Mouse (Mus musculus) T-helper 2 cell (primary cell): ENCODE data around the gene Slc35f6.
"Not testable (repeated sequence)": the region's sequence is repeated elsewhere in the genome, so short reads cannot be mapped to it uniquely, and the experiment has no call there.

ENCODE experiments used
- in situ Hi-C: fragments of 300-600 bp; cut with MboI, MseI; formaldehyde crosslinking; loops from one replicate; pipeline ENCODE4 v1.15.1; 2025; ENCODE audit warnings: high pct_unique_total_duplicates

The Slc35f6 gene

DNA sequence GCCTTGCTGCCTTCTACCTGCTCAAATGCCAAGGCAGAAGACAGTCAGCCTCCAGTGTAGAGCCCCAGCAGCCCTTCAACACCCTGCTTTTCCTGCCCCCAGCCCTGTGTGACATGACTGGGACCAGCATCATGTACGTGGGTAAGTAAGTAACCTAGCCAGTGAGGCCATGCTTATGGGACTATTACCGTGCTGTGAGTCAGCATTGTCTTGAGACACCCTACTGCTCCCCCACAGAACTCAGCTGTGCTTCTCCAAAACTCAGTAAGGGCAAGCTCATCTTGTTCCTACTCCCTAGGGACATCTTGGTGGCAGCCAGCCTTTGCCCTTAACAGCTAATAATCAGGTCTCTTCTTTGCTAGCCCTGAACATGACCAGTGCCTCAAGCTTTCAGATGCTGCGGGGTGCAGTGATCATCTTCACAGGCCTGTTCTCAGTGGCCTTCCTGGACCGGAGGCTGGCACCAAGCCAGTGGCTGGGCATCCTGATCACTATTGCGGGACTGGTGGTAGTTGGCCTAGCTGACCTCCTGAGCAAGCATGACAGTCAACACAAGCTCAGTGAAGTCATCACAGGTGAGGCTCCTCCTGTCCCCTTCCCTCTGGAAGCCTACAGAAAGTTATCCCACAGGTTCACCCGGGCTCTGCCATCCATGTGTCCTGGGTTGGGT is 7.9 kb downstream of the Slc35f6 start:
- in situ Hi-C loops: no loop called here

DNA sequence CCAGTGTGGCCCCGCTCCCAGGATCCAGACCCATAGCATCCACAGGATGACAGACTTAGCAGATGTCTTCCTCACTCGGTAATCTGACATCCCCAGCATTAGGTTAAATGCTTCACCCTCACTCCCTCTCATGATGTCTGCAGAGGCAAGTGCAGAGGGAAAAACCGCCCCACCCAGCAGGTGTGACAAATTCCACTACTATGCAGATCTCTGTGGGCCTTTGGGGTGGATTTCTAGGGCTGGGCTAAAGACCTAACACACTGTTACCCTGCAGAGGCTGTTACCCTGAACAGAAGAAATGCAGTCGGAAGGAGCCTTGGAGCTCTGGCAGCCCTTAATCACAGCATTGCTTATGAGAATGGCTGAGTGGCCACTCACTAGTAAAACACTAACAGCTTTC is 11.3 kb downstream of the Slc35f6 start:
- in situ Hi-C loops: no loop called here

DNA sequence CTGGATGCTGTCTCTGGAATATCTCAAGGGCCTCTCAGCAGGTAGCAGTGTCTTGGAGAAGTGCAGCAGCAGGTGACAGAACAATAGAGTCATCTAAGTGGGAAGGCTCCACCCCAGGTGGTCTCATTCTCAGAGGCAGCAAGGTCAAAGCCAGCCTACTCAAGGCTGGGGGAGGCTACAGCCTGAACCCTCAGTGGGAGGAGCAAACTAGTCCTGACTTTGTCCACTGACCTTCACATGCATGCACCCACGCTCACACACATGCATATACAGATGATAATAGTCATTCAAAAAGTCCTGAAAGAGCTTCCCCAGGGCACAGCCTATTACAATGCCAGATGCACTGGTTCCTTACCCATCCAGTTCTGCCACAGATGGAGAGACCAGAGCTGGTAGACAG is 12.5 kb downstream of the Slc35f6 start:
- in situ Hi-C loops: no loop called here

DNA sequence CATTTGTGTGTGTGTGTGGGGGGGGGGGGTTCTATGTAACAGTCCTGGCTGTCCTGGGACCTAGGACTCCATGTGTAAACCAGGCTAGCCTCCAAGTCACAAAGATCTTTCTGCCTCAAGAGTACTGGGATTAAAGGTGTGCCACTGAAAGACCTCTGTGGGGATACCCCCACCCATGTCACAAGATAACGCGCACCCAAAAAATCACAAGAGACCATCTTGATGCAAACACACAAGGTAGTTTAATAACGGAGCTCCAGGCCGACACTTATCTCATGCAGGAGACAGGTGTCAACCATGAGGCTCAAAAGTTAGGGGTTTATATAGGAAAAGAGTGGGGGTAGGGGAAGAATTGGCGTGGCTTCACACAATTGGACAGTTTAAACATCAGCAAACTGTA is 13.1 kb downstream of the Slc35f6 start:
- in situ Hi-C loops: no loop called here

DNA sequence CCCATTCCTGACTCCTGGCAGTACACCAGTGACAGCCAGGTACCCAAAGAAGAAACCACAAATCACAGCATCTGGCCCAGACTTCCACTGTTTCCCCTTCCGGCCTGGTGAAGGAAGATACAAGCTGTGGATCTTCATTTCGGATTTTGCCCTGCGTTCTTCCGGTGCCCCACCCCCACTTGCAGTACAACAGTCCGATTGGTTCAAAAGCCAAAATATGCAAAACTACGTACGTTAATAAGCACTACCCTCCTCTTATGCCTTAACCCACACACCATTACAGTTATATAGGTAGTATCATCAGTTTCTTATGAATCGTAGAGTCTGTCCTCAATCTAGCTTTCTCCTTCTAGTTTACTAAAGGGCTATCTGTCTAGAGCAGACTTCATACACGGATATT is 17.6 kb downstream of the Slc35f6 start:
- in situ Hi-C loops: no loop called here

DNA sequence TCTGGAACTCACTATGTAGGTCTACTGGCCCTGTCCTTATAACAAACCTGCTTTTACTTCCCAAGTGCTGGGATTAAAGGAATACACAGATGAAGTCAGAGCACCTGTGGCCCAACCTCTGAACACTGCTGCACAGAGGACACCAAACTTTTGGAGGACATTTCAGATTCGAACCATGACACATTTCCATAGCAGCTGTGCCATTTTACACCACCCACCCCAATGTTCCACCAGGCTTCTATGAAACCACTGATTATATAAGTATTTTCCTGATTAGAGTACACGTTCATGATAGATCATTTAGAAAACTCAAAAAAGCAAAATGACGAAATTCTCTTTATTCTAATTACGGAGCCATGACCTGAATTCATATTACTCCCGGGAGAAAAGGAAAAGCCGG is 18.2 kb downstream of the Slc35f6 start:
- in situ Hi-C loops: no loop called here

DNA sequence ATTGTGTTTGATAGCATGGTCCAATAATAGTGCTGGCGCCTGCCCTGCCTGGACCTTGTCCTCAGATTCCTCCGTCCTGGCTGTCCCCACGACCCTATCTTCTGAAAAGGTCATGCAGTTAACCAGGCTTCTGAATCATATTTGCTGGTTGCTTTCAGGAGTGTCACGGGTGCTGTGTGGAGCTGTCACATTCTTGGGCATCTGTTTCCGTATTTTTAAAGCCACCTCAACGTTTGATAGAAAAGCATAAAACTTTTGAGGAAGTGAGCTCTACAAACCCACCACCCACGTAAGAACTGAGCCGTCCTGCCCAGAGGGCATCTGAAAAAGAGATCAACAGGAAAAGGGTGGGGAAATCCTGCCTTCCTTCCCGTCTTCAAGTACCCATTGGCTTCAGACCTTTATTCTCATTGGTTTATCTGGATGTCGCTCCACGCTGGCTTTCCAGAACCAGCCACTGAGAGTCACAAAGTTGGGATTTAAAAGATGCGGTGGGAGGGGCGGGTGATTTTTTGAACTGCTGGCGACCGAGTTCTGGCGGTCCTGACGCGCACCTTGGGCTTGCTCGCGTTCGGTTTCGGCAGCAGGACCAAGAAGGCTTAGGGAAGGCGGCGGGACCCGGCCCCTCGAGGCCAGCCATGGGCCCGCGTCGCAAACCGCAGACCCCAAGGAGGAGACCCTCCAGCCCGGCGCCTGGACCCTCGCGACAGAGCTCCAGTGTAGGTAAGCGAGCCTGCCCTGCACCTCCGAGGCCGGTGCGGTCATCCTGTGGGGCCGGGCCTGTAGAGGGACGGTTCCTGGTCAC is 18.9 kb downstream of the Slc35f6 start, which contains the start of gene Cenpa:
Gene Cenpa, plus strand, starts transcription at position 387 of the 805 bp plus-strand sequence.
- in situ Hi-C loops: no loop called here

DNA sequence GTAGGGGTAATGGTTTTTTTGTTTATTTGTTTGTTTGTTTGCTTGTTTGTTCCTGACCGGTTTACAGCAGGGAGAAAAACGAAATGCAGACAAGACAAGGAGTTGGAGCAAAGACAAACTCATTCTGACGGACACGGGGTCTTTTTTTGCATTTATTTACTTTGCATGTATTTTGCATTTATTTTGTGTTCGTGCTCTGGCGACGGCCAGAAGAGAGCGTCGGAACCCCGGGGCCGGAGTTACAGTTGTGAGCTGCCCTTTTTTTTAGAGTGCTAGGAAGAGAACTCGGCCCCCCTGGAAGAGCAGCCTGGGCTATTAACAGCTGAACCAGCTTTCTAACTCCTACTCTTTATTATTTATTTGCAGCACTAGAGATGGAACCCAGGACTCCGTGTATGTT is 19.5 kb downstream of the Slc35f6 start:
- in situ Hi-C loops: no loop called here

DNA sequence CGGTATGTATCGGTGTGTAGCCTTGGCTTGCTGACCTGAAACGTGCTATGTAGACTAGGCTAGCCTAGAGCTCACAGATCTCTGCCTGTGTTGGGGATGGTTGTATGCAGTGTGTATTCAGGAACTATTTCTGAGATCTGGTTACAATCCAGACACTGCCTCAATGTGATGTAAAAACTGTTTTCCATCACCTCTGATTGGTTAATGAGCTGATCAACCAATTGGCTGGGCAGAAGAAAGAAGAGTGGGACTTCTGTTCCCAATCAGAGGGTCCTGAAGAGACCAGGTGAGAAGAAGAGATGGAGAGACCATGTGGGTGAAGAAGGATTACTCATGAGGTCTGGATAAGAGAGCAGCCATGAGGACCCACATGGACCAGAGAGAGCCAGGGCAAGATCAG is 20.0 kb downstream of the Slc35f6 start:
- in situ Hi-C loops: no loop called here

DNA sequence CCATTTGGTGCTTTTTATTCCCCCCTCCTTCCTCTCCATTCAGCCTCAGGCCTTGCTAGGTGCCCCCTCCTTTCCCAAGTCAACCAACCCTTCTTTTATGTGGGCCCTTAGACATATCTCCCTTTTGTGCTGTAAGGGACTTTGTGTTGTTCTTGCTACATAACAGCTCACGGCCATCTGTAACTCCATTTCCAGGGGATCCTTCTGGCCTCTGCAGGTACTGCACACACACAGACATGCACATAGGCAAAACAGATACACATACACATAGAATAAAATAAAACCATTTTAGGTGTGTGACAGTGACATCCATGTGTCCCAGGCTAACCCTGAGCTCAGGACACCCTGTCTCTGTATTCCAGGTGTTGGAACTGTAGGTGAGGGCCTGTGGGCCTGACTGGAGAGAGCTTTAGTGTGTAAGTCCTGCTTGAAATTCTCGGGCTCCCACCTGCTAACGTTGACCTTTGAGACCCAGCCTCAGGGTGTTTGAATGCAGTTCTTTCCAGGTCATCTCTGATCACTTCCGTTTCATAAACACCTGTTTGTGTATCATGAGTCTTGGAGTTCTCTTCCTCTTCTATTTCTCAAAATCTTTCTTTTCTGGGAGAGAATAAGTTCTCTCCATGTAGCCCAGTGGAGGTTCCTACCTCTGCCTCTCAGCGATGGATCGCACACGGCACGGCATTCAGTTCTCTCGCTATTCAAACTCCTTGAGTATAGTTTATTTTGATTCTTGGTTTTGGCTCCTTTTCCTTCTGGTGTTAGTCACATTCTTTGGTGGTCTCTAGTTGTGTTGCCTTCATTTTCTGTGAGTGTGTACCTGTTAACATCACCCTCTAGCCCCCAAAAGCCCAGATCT is 21.1 kb downstream of the Slc35f6 start:
- in situ Hi-C loops: no loop called here

DNA sequence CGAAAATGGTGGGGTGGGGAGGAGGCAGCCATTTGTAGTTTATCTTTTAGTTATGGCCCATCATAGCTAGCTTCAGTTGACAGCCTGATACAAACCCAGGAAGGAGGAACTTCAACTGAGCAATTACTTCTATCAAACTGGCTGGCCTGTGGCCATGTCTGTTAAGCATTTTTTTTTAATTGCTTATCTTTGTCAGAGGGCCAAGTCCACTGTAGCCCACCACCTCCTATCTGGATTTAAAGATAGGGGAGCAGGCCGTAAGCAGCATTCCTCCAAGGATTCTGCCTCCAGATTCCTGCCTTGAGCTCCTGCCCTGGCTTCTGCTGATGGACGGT is 21.7 kb downstream of the Slc35f6 start:
- in situ Hi-C loops: no loop called here

DNA sequence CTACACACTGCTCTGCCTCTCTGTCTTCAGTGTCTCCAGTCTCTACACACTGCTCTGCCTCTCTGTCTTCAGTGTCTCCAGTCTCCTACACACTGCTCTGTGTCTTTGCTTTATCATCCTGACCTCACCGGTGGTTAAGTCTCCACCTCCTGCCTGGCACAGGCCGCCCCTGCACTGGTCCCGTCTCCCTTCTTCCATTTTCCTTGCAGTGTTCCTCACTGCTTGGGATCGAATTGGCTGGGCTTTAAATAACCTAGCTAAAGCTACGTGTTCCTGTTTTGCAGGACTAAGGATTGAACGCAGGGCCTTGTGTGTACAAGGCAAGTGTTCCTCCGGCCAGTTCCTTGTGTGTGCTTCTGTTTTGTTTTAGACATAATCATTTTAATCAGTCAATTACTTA is 22.4 kb downstream of the Slc35f6 start:
- in situ Hi-C loops: no loop called here

DNA sequence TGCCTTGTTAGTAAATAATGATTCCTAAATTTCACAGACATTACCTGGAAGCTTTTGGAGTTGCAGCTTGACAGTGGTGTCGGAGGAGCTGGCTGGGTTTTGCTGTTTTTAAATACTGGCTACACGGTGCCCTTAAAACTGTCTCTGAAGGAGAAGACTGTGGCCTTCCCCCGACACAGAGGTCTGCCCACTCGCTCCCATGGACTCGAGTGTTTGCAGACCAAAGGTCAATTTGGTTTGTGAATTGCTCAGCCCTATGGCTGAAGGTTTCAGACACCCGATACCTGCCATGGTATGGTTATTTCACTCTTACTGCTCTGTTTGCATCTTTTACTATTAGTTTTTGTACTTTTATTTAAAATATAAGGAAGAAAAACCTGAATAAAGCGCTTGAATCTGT is 26.3 kb downstream of the Slc35f6 start:
- in situ Hi-C loops: no loop called here

DNA sequence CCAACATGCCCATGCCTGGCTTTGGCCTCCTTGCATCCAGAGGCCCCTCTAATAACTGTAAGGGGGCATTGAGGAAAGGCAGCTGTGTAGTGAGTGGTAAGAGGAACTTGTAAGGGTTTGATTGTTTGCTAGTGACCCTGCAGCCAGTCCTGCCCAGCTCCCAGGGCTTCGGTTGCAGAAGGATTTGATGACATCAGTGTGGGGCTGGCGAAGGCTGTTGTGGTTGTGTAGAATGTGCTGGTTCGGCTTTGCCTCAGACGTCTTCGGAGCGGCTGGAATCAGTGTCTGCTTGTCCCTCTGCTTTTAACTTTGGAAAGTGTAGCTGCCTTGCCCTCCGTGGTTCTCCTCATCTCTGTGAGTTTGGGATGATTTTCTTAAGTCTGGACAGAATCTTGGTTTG is 29.1 kb downstream of the Slc35f6 start:
- in situ Hi-C loops: no loop called here

DNA sequence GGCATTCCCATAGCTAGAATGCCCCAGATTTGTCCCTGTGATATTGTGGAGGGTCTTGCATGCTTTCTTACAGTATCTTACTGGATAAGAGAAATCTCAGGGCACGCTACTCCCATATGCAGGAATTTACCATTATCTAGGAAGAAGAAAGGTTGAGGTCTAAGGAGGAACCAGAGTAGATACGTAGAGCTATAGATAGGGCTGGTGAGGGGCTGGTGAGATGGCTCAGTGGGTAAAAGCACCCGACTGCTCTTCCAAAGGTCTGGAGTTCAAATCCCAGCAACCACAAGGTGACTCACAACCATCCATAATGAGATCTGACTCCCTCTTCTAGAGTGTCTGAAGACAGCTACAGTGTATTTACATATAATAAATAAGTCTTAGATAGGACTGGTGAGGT is 30.3 kb downstream of the Slc35f6 start:
- in situ Hi-C loops: not testable (repeated sequence)

DNA sequence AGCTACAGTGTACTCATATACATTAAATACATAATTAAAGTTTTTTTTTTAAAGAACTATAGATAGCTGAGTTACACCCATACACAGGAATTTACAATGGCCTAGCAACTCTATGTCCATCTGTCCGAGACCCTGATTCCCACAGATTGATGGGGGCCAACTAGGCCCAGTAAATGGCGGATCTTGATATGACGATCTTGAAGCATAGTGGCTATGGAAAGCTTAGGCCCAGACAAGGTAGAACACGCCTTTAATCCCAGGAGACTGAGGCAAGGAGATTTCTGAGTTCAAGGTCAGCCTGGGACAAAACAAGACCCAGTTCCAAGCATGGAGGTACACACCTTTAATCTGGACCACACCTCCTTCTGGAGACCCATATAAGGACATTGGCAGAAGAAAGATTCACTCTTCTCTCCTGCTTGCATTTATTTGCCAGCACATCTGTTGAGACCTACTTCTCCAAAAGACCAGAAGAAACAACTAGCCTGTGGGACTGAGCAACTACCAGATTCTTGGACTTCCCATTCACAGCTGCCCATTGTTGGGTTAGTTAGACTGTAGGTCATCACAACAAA is 31.1 kb downstream of the Slc35f6 start:
- in situ Hi-C loops: no loop called here

DNA sequence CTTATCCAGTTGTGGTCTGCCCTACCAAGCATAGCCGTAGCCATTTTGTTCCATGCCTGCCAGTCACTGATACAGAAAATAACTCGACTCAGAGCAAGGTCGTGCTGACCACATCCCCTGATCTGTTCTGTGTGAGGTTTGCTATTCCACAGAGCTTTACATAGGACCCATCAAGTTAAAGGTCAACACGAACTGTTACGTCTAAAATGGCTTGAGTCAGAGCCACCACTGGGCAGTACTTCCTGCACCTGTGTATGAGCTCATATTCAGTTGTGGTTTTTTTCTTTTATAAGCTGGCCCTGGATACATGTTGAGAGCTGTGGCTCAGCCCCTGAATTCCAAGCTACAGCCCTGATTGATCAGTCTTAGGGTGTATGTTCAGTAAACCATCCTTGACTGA is 31.9 kb downstream of the Slc35f6 start:
- in situ Hi-C loops: no loop called here

DNA sequence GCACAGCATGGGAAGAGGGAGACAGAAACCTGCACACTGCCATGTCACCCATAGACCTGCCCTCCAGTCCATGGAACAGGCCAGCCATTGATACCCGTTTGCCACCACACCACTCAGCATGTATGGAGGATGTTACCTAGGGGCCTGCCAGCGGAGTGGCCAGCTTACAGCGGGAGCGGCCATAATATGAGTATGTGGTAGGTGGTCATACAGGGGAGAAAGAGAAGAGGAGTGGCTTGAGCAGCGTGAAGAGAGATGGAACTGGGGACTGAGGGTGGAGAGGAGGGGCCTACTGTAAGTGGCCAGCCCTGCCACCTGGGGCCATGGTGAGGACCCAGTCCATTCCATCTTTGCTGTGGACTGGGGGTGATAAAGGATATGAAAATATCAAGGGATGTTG is 34.2 kb downstream of the Slc35f6 start:
- in situ Hi-C loops: no loop called here

DNA sequence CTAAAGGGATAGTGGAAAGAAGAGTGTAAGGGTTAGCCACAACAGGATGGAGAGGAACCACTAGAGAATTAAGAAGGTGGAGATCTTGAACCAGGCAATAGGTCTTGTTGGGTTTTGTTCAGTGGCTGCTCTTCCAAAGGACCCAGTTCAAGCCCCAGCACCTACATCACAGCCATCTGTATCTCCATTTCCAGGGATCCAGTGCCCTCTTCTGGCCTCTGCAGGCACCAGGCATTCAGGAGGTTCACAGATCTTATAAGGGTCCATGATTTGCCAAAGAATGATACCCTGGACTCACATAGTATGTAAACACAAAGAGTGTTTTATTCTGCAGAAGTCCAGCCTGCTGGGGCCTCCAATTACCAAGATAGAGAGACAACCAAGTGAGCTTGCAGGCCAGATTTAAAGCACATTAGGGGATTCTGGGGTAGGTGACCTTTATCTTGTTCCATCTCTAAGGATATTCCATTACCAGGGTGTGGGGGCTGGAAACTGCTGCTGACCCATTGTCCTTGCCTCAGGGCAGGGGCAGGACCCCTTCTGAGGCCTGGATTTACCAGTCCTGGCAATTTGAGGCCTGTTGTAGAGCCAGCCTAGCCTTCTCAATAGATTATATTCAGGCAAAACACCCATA is 35.4 kb downstream of the Slc35f6 start:
- in situ Hi-C loops: no loop called here

DNA sequence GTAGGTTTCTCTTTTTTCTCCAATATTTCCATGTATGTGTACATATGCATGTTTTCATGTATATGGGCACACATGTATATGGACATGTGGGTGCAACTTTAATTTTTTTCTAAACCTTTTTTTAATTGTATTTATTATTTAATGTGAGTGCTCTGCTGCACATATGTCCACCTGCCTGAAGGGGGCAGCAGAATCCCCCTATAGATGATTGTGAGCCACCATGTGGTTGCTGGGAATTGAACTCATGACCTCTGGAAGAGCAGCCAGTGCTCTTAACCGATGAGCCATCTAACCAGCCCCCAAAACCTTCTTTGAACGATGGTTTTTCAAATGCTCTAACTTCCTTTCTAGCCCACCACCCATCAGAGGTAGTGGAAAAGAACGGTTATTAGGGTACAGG is 36.3 kb downstream of the Slc35f6 start:
- in situ Hi-C loops: no loop called here

DNA sequence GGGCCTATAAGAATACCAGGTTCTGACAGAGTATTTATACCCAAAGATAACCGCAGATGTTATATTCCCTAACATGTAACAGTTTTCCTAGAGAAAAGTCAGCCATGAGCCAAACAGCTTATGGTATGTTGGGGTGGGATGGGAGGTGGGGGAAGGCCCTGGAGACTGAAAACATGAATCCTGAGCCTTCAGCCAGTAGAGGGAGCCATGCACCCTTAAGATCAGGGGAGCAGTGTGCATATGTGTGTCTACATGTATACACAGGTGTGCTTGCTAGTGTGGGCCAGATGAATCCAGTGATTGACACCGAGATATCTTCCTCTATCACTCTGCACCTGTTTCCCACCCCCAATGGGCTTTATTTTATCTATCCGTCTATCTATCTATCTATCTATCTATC is 39.0 kb downstream of the Slc35f6 start:
- in situ Hi-C loops: no loop called here
